Mouse (Mus musculus) intestine, embryonic 14.5 days (tissue): Measurements from ENCODE around the gene Deaf1. TPM values are rescaled to one million over a fixed set of nuclear protein-coding genes. Genes with fewer than 3 reads are reported as not detected.
A peak's percentile ranks its signal among the peaks of the same experiment; 100 is the strongest.

Source experiments
- ATAC-seq: fragments of 200-750 bp; cut with Nextera tagmentation; replicated peaks from 2 replicates; pipeline ENCODE4 v1.8.0; 2017; ENCODE audit warnings: low read depth, moderate number of reproducible peaks, moderate TSS enrichment, moderate library complexity; ENCODE audit not compliant: low FRiP score, low TSS enrichment
- DNase-seq: peaks from one replicate; pipeline ENCODE4 v3.0.0-alpha.2; 2018; ENCODE audit warnings: low spot score
- H3K27ac ChIP-seq: fragments of 300-500 bp; sonication (generic); 2 replicates; pipeline ENCODE4 v1.5.1; 2014; ENCODE audit warnings: low read depth, mild to moderate bottlenecking, control low read depth
- H3K27me3 ChIP-seq: fragments of 300-500 bp; sonication (generic); replicated peaks from 2 replicates; pipeline ENCODE4 v1.6.1; 2014; ENCODE audit warnings: low read length, control low read depth; ENCODE audit not compliant: control insufficient read depth, insufficient read depth
- H3K36me3 ChIP-seq: fragments of 300-500 bp; sonication (generic); 2 replicates; pipeline ENCODE4 v1.6.1; 2014; ENCODE audit warnings: low read length, control low read depth; ENCODE audit not compliant: control insufficient read depth, insufficient read depth
- H3K4me1 ChIP-seq: fragments of 300-500 bp; sonication (generic); replicated peaks from 2 replicates; pipeline ENCODE4 v1.6.1; 2014; ENCODE audit warnings: low read length, control low read depth, mixed read lengths; ENCODE audit not compliant: control insufficient read depth, insufficient read depth
- H3K4me2 ChIP-seq: fragments of 300-500 bp; sonication (generic); 2 replicates; pipeline ENCODE4 v1.6.1; 2014; ENCODE audit warnings: low read length
- H3K4me3 ChIP-seq: fragments of 300-500 bp; sonication (generic); 2 replicates; pipeline ENCODE4 v1.5.1; 2014; ENCODE audit warnings: low read depth, low read length, control low read depth, mixed read lengths
- H3K9ac ChIP-seq: fragments of 300-500 bp; sonication (generic); 2 replicates; pipeline ENCODE4 v1.6.1; 2014; ENCODE audit warnings: mild to moderate bottlenecking, low read length
- H3K9me3 ChIP-seq: fragments of 300-500 bp; sonication (generic); 2 replicates; pipeline ENCODE4 v1.6.1; 2016; ENCODE audit warnings: low read length, control low read depth; ENCODE audit not compliant: control insufficient read depth
- WGBS: fragments of 180-500 bp; shearing (Covaris S2); extraction: QIAGEN DNeasy Blood & Tissue Kit; methylation state at CpG from one replicate; pipeline ENCODE4 v1.1.7; 2014; 5-methylcytosine and 5-hydroxymethylcytosine counted together
- polyA plus RNA-seq: library from polyadenylated mRNA; unstranded; fragments of >200 nt; fragmentation: Nextera tagmentation; extraction: Ambion mirVana; gene quantifications from 2 replicates; pipeline ENCODE4 v1.2.1, GENCODE M21; 2014

The Deaf1 gene
- polyA plus RNA-seq, 1 experiment from 2014 or later: 90.9 TPM

- Histone ChIP-seq H3K9ac (peak within 1 kb of the TSS; percentile 34), H3K9me3 (no peaks in the 10 kb centered on the region), H3K27ac (peak within 1 kb of the TSS; percentile 28; the same call in 1 of the 2 replicates), H3K4me3 (peak within 1 kb of the TSS; percentile 43), H3K36me3 (no peaks in the 10 kb centered on the region), H3K27me3 (0 out of 2 replicates have a peak, but pooled peaks cover 3% of the 10 kb centered on the region), H3K4me1 (no peaks in the 10 kb centered on the region), H3K4me2 (peak within 1 kb of the TSS; percentile 84)
- DNase-seq (peak; percentile 82), ATAC-seq (peak; percentile 50)
- 2% methylated on average over 46 of the region's 46 CpGs for WGBS
Measured at GRCm38 (mm10) chr7:141278766-141279590, 48.5 kb downstream of the Deaf1 start, which contains the start of gene Sct. Sct (minus strand) TSS chr7:141279133.

DNA sequence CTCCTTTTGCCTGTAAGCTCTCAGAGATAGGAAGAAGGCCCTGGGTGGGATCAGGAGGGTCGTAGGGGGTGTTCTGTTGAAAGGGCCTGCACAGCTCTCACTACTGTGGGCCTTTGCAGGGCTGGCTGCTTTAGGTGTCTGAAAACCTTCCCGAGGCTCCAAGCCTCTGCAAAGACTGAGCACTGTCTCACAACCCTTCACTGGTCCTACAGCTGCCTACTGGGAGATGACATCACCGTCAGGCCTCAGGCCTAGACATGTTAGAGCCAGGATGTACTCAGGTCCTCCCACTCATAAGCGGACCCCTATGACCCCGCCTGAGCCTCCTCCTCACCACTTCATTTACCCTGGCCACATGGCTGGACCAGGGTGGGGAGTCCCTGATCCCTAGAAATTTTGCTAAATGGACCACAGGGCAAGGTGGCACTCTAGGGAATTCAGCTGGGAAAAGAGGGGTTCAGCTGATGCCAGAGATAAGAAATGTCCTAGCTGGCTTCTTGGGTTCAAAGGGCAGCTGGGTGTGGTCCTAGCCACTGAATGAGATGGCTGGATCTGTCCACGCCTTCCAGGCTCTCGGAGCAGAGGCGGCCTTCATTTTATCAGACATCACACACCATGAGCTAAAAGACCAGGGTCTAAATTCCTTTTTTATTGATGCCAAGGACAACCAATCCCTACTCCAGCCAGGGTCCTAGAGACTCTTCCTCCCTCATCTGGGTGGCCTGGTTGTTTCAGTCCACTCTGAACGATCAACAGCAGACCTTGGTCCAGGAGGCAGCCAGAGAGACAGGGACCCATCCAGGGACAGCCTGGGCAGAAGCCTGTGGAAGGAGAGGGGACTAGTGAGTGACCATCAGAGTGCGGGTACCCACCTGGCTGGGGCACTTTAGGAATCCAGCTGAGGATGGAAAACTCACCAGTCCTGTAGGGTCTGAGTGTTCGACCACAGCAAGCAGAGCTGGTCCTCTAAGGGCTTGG, 49.5 kb downstream of the Deaf1 start:
- H3K27ac ChIP-seq: peak overlapping the region; percentile 57
- no peak overlapping the region for H3K9ac ChIP-seq
- ATAC-seq: 0 out of 2 replicates have a peak, but pooled peaks have one; percentile 7
- no peaks in the 10 kb centered on the region for H3K9me3 ChIP-seq
- H3K4me3 ChIP-seq: no peak overlapping the region
- H3K4me1 ChIP-seq: no peaks in the 10 kb centered on the region
- 0 out of 2 replicates have a peak, but pooled peaks cover 3% of the 10 kb centered on the region for H3K27me3 ChIP-seq
- 69% methylated on average over 11 of the region's 11 CpGs for WGBS
- H3K4me2 ChIP-seq: peak overlapping the region; percentile 84
- H3K36me3 ChIP-seq: no peaks in the 10 kb centered on the region
- DNase-seq: peak; percentile 64

DNA sequence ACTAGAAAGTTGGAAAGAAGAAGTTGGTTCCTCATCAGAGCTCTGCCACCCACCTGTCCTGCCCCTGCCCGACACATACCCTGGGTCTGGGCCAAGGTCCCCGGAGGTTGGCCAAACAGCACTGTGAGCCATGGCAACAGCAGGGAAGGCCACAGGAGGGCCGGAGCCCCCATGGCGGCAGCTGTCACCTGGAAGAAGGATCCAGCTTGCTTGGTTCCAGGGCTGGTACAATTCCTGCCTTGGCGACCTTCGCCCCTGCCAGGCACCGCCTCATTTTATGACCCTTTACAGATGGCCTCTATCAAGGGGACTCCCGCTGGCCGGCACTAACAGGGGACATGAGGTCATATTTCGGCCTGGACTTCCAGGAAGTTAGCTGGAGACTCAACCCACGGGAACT, 50.9 kb downstream of the Deaf1 start, which contains the start of gene Cdhr5:
TSS of gene Cdhr5 (minus strand) at position 241 of the 400 bp plus-strand sequence.
- DNase-seq: no peak
- peak; percentile 65 for ATAC-seq
- Histone ChIP-seq H3K4me2 (peak within 1 kb of the TSS; percentile 40), H3K4me3 (no peak within 1 kb of the TSS), H3K27ac (peak within 1 kb of the TSS; percentile 57), H3K36me3 (no peaks in the 10 kb centered on the region), H3K4me1 (no peaks in the 10 kb centered on the region), H3K9ac (0 out of 2 replicates have a peak within 1 kb of the TSS, but pooled peaks have one; percentile 7), H3K9me3 (no peaks in the 10 kb centered on the region), H3K27me3 (0 out of 2 replicates have a peak, but pooled peaks cover 3% of the 10 kb centered on the region)
- 31% methylated on average over 11 of the region's 11 CpGs for WGBS

GRCm38 (mm10) chr7:141275356-141275755, 52.1 kb downstream of the Deaf1 start:
- Histone ChIP-seq H3K9me3 (no peaks in the 10 kb centered on the region), H3K27me3 (0 out of 2 replicates have a peak, but pooled peaks cover 3% of the 10 kb centered on the region), H3K36me3 (no peaks in the 10 kb centered on the region), H3K27ac (no peak overlapping the region), H3K4me1 (no peaks in the 10 kb centered on the region), H3K9ac (no peak overlapping the region), H3K4me3 (no peak overlapping the region), H3K4me2 (peak overlapping the region; percentile 40; the same call in 1 of the 2 replicates)
- 79% methylated on average over 9 of the region's 9 CpGs for WGBS
- DNase-seq: no peak
- ATAC-seq: no peak

- DNase-seq (no peak), ATAC-seq (no peak)
- 83% methylated on average over 3 of the region's 3 CpGs for WGBS
- H3K4me2 ChIP-seq: no peak overlapping the region
- H3K36me3 ChIP-seq: no peaks in the 10 kb centered on the region
- no peak overlapping the region for H3K27ac ChIP-seq
- H3K27me3 ChIP-seq: no peaks in the 10 kb centered on the region
- 0 out of 2 replicates have a peak, but pooled peaks cover 4% of the 10 kb centered on the region for H3K4me1 ChIP-seq
- H3K9ac ChIP-seq: no peak overlapping the region
- H3K4me3 ChIP-seq: no peak overlapping the region
- H3K9me3 ChIP-seq: no peaks in the 10 kb centered on the region
Measured at GRCm38 (mm10) chr7:141270631-141271030, 56.9 kb downstream of the Deaf1 start.

DNA sequence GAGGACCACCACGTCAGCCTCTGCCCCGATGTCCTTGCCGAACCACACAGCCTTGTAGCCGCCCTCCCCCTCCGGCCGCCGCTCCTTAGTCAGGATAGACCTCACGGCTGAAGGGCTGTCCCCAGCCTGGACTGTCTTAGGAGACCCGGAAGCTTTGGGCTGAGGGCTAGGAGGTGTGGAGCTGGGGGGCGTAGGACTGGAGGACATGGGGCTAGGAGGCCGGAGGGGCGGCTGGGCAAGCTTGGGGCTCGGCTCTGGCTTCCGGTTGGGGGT, 58.3 kb downstream of the Deaf1 start:
- DNase-seq (no peak), ATAC-seq (no peak)
- Histone ChIP-seq H3K4me2 (no peak overlapping the region), H3K4me3 (no peak overlapping the region), H3K9me3 (no peaks in the 10 kb centered on the region), H3K4me1 (peaks cover 9% of the 10 kb centered on the region; the same call in 1 of the 2 replicates), H3K27me3 (no peaks in the 10 kb centered on the region), H3K9ac (no peak overlapping the region), H3K27ac (no peak overlapping the region), H3K36me3 (peaks cover 4% of the 10 kb centered on the region)
- 80% methylated on average over 14 of the region's 14 CpGs for WGBS

- Histone ChIP-seq H3K27ac (no peak overlapping the region), H3K4me3 (no peak overlapping the region), H3K4me2 (no peak overlapping the region), H3K4me1 (peaks cover 9% of the 10 kb centered on the region; the same call in 1 of the 2 replicates), H3K9ac (no peak overlapping the region), H3K36me3 (peaks cover 9% of the 10 kb centered on the region), H3K27me3 (no peaks in the 10 kb centered on the region), H3K9me3 (no peaks in the 10 kb centered on the region)
- 76% methylated on average over 24 of the region's 24 CpGs for WGBS
- ATAC-seq (no peak), DNase-seq (no peak)
Measured at GRCm38 (mm10) chr7:141268466-141269272, 58.8 kb downstream of the Deaf1 start.
